Mouse (Mus musculus): ENCODE measurements around the gene Olfr195. TPM values are rescaled to one million over a fixed set of nuclear protein-coding genes. Genes with fewer than 3 reads are reported as not detected.
"Not testable (repeated sequence)": the region's sequence is repeated elsewhere in the genome, so short reads cannot be mapped to it uniquely, and the experiment has no call there.

Olfr195 gene
- not detected for total RNA-seq (2021)

GRCm38 (mm10) chr16:59146746-59147145 lies at the start of gene Olfr195:
Olfr195 (plus strand) TSS chr16:59147046.
- no peak for DNase-seq
- intact Hi-C loops (cut with DNase I), result no loop called here

- DNase-seq, result no peak
- intact Hi-C loops (cut with DNase I), result no loop called here
These were observed 41.5 kb upstream of the Olfr195 start for GRCm38 (mm10) chr16:59105312-59105711.

DNA sequence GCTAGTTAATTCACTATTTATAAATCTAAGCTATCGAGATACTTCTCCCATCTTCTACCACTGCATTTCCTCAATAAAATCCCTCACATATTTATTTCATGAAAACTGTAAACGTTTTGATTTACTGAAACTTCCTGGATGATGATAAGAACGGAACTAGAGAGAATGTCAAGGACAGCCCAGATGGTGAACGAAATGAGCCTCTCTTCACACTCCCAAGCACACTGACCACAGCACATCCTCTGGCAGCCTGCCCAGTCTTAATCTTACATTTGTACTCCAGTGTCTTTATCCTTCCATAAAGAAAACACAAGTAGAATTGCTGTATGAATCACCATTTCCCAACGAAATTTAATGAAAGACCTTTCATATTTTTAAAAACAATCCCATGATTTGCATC lies 38.3 kb upstream of the Olfr195 start:
- intact Hi-C loops (cut with DNase I); DNase-seq: not testable (repeated sequence)

DNA sequence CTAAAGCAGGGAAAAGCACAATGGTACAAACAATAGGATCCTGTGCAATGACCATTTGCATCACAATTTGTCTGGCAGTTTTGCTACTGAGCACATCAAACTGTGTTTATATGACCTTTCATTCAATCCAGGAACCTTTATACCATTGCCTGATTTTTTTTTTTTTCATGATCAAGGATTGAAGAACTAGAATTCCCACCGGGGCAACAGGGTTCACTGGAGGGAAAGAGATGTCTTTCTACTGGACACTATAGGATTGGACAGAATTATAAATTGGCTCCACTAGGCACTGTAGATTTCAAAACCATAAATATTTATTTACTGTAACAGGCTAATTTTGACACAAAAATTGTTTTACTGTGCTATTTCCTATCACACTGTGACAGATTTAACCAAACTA lies 35.1 kb upstream of the Olfr195 start, which contains the start of gene Olfr193:
Gene Olfr193 (minus strand): TSS at position 101 of the 400 bp plus-strand sequence.
- intact Hi-C loops (cut with DNase I), result no loop called here
- no peak for DNase-seq

DNA sequence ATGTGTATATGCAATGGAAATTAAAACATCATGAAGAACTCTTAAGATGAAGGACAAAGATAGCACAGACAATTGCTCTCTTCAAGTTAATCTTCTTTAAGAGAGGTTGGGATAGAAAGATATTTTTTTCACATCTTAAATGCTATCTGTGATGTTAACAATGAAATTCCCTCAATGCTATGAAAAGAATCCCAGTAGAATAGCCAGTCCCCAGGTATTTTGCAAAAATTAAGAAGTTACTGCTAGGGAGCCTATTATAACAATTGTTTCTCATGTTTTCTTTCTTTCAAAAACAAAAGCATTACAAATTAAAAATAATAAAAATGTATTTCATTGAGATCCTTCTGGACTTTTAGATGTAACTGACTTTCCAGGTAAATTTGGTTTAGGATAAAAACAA lies 25.9 kb upstream of the Olfr195 start, which contains the start of gene Olfr194:
Gene Olfr194 (minus strand): TSS at position 101 of the 400 bp plus-strand sequence.
- intact Hi-C loops (cut with DNase I), result no loop called here
- DNase-seq, result no peak

- intact Hi-C loops (cut with DNase I), result no loop called here
- no peak for DNase-seq
These were observed 16.1 kb upstream of the Olfr195 start for GRCm38 (mm10) chr16:59130740-59131139.

DNA sequence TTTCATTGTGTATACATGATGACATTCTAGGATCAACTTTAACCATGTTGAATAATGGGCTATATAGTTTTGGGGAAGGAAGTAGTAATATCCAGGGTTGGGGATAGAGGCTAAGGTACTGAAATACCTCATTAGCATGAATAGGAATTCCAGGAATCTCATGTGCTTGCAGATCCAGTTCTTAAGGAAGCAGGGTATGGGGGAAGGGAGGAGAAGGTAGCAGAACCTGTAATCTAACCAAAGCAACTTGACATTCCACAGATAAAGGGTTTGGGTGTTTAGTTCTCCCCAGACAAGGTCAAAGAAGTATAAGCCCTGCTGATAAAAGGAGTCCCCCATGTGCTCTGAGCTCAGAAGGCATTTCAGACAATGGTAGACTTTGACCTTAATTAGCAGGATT lies 5.7 kb upstream of the Olfr195 start:
- intact Hi-C loops (cut with DNase I), result no loop called here
- DNase-seq, result no peak

- no peak for DNase-seq
- intact Hi-C loops (cut with DNase I), result no loop called here
These were observed 5.2 kb downstream of the Olfr195 start for GRCm38 (mm10) chr16:59151996-59152395.

- intact Hi-C loops (cut with DNase I), result no loop called here
- DNase-seq, result no peak
These were observed 23.5 kb downstream of the Olfr195 start, which contains the start of gene Olfr196 for GRCm38 (mm10) chr16:59170354-59170753. Olfr196 (minus strand) TSS chr16:59170454.

Other genes with a start within 250 kb of the Olfr195 start
- gene Olfr181, start 218.3 kb upstream of the Olfr195 start, total RNA-seq (2021), result not detected
- not detected for gene Olfr180, start 217.7 kb upstream of the Olfr195 start, total RNA-seq (2021)
- not detected for gene Olfr183, start 151.7 kb upstream of the Olfr195 start, total RNA-seq (2021)
- gene Olfr186, start 116.8 kb upstream of the Olfr195 start, total RNA-seq (2021), result not detected
- gene Olfr187, start 107.3 kb upstream of the Olfr195 start, total RNA-seq (2021), result not detected
- not detected for gene Olfr190, start 69.0 kb upstream of the Olfr195 start, total RNA-seq (2021)
- not detected for gene Olfr191, start 57.2 kb upstream of the Olfr195 start, total RNA-seq (2021)
- gene Olfr193, start 35.2 kb upstream of the Olfr195 start, total RNA-seq (2021), result not detected
- gene Olfr194, start 26.0 kb upstream of the Olfr195 start, total RNA-seq (2021), result not detected
- gene Olfr196, start 23.4 kb downstream of the Olfr195 start, total RNA-seq (2021), result not detected
- gene Olfr198, start 56.5 kb downstream of the Olfr195 start, total RNA-seq (2021), result not detected
- gene Olfr199, start 72.7 kb downstream of the Olfr195 start, total RNA-seq (2021), result not detected
- not detected for gene Olfr201, start 125.6 kb downstream of the Olfr195 start, total RNA-seq (2021)
- not detected for gene Olfr202, start 139.7 kb downstream of the Olfr195 start, total RNA-seq (2021)
- gene Olfr203, start 151.8 kb downstream of the Olfr195 start, total RNA-seq (2021), result not detected
- under 1 TPM; 0.06 to 0.12 TPM for gene Olfr204, start 171.2 kb downstream of the Olfr195 start, total RNA-seq (2021)
- gene Olfr205, start 184.1 kb downstream of the Olfr195 start, total RNA-seq (2021), result not detected
- gene Olfr206, start 202.2 kb downstream of the Olfr195 start, total RNA-seq (2021), result not detected
- gene Olfr209, start 216.9 kb downstream of the Olfr195 start, total RNA-seq (2021), result not detected

Data from left cerebral cortex, postnatal 4 days (tissue).